Mouse (Mus musculus) lung, adult 2 months (tissue): ENCODE results near the gene Sat2.

Source experiments
- CTCF ChIP-seq: fragments of 200-500 bp; IDR thresholded peaks from 2 replicates; pipeline ENCODE4 v1.5.1; 2011; ENCODE audit warnings: mild to moderate bottlenecking, low read length, control low read depth; ENCODE audit not compliant: insufficient read depth
- POLR2A ChIP-seq: fragments of 200-500 bp; IDR thresholded peaks from 2 replicates; pipeline ENCODE4 v1.6.1; 2011; ENCODE audit warnings: low read depth, mild to moderate bottlenecking, control low read depth, low read length, borderline replicate concordance; ENCODE audit errors: extremely low read depth

DNA sequence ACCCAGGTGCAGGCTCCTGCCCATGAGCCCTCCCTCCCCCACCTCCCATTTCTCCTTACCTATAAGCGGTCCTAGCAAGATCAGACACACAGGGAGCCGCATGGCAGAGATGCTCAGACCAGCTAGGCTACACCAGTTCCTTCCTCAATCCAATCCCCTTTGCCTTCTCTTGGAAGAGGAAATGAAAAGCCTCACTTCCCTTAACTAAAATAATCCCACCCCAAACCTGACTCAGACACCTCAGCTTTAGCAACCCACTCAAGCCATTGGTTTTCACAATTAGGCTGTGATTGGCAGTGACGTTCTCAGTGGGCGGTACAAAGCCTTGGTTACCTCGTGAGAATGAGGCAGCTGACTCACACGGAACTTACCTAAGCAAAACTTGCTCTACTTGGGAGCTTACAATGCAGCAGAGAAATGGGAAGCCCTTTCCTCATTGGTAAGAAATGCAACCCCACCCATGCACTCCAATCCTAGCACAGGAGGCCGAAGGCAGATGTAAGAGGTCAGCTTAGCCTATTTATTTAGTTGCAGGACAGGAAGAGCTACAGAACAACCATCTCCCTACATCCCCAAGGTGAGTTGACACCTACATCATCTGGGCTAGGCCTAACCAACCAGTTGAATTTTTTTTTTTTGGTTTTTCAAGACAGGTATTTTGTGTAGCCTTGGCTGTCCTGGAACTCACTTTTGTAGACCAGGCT, 44.3 kb downstream of the Sat2 start, which contains the start of gene Cd68:
- TF ChIP-seq CTCF (no peak), POLR2A (no peak)
